Mouse (Mus musculus) myocyte (in vitro differentiated cells): ENCODE results near the gene Bgn. TPM values are rescaled to one million over a fixed set of nuclear protein-coding genes. Genes with fewer than 3 reads are reported as not detected.

Source experiments
- H3K27me3 ChIP-seq: one replicate; pipeline ENCODE4 v1.6.1; 2011; ENCODE audit not compliant: control insufficient read depth, insufficient read depth, insufficient read length
- H3K36me3 ChIP-seq: one replicate; pipeline ENCODE4 v1.6.1; 2011; ENCODE audit not compliant: control insufficient read depth, insufficient read depth
- H3K4me2 ChIP-seq: one replicate; pipeline ENCODE4 v1.6.1; 2011; ENCODE audit warnings: low read depth, control low read depth
- H3K4me3 ChIP-seq: one replicate; pipeline ENCODE4 v1.5.1; 2011; ENCODE audit warnings: mild to moderate bottlenecking, control low read depth, moderate library complexity
- H3K79me2 ChIP-seq: one replicate; pipeline ENCODE4 v1.6.1; 2011; ENCODE audit not compliant: control insufficient read depth, insufficient read depth
- H3ac ChIP-seq: one replicate; pipeline ENCODE4 v1.6.1; 2011; ENCODE audit not compliant: control insufficient read depth, insufficient read length
- CEBPB ChIP-seq: IDR thresholded peaks from 2 replicates; pipeline ENCODE4 v1.6.1; 2011; ENCODE audit warnings: mild to moderate bottlenecking, moderate library complexity; ENCODE audit not compliant: poor library complexity, insufficient read depth, severe bottlenecking
- E2F4 ChIP-seq: IDR thresholded peaks from one replicate; pipeline ENCODE4 v1.6.1; 2011; ENCODE audit warnings: mild to moderate bottlenecking, control low read depth, moderate library complexity; ENCODE audit not compliant: insufficient read depth
- MAX ChIP-seq: IDR thresholded peaks from one replicate; pipeline ENCODE4 v1.6.1; 2011; ENCODE audit warnings: low read depth, mild to moderate bottlenecking, control low read depth
- MYOD1 ChIP-seq, 3 experiments: IDR thresholded peaks; one replicate each; pipeline ENCODE4 v1.6.1; 2011; ENCODE audit warnings: control low read depth in 2 of 3, low read depth in 2 of 3, mild to moderate bottlenecking in 2 of 3, moderate library complexity in 1 of 3; ENCODE audit not compliant: insufficient read length in 2 of 3, control insufficient read depth in 1 of 3
- MYOG ChIP-seq, 3 experiments: IDR thresholded peaks; one replicate each; pipeline ENCODE4 v1.6.1; 2011; ENCODE audit warnings: control low read depth in 2 of 3, low read depth in 2 of 3, mild to moderate bottlenecking in 2 of 3; ENCODE audit not compliant: insufficient read length in 2 of 3, control insufficient read depth in 1 of 3, insufficient read depth in 1 of 3
- POLR2A ChIP-seq: IDR thresholded peaks from one replicate; pipeline ENCODE4 v1.6.1; 2011; ENCODE audit warnings: low read depth, mild to moderate bottlenecking, control low read depth, moderate library complexity; ENCODE audit not compliant: insufficient read length
- POLR2AphosphoS2 ChIP-seq: IDR thresholded peaks from one replicate; pipeline ENCODE4 v1.6.1; 2011; ENCODE audit warnings: low read depth, control low read depth; ENCODE audit not compliant: insufficient read length
- REST ChIP-seq: IDR thresholded peaks from one replicate; pipeline ENCODE4 v1.6.1; 2011; ENCODE audit warnings: mild to moderate bottlenecking, control low read depth, moderate library complexity; ENCODE audit not compliant: insufficient read depth, insufficient read length
- SRF ChIP-seq: IDR thresholded peaks from one replicate; pipeline ENCODE4 v1.6.1; 2011; ENCODE audit warnings: low read depth; ENCODE audit not compliant: control insufficient read depth, insufficient read length
- TCF12 ChIP-seq: IDR thresholded peaks from one replicate; pipeline ENCODE4 v1.6.1; 2011; ENCODE audit warnings: mild to moderate bottlenecking, control low read depth; ENCODE audit not compliant: poor library complexity, insufficient read depth, severe bottlenecking
- TCF3 ChIP-seq: IDR thresholded peaks from one replicate; pipeline ENCODE4 v1.6.1; 2011; ENCODE audit warnings: low read depth, control low read depth; ENCODE audit not compliant: insufficient read length
- USF1 ChIP-seq: IDR thresholded peaks from one replicate; pipeline ENCODE4 v1.6.1; 2011; ENCODE audit warnings: low read depth, mild to moderate bottlenecking, control low read depth, moderate library complexity
- polyA plus RNA-seq: library from polyadenylated mRNA; unstranded; fragments of >200 nt; fragmentation: generic; extraction: Trizol; gene quantifications from one replicate; pipeline ENCODE4 v1.2.1, GENCODE M21; 2012; ENCODE audit warnings: missing spikeins

Gene Bgn
- polyA plus RNA-seq, 1 experiment: 1,139 TPM

- Histone ChIP-seq H3K27me3 (no peaks in the 10 kb centered on the region), H3K4me3 (no peak overlapping the region), H3K79me2 (no peaks in the 10 kb centered on the region), H3K4me2 (no peak overlapping the region), H3ac (no peak overlapping the region), H3K36me3 (no peaks in the 10 kb centered on the region)
- TF ChIP-seq MYOG (IDR thresholded peaks at IDR 0.05; ENCODE audit: control insufficient read depth in 1 of 3, insufficient read depth in 1 of 3, insufficient read length in 2 of 3, low read depth in 2 of 3) (no peak), TCF3 (no peak), POLR2AphosphoS2 (no peak), SRF (no peak), TCF12 (no peak), REST (no peak), USF1 (no peak), POLR2A (no peak), CEBPB (no peak), E2F4 (no peak), MYOD1 (IDR thresholded peaks at IDR 0.05; ENCODE audit: control insufficient read depth in 1 of 3, insufficient read length in 2 of 3, low read depth in 2 of 3) (no peak), MAX (no peak)
These were observed 25.8 kb downstream of the Bgn start for GRCm38 (mm10) chrX:73509209-73509608.

- H3K27me3 ChIP-seq: no peaks in the 10 kb centered on the region
- no peaks in the 10 kb centered on the region for H3K36me3 ChIP-seq
- H3K4me2 ChIP-seq: no peak overlapping the region
- H3K4me3 ChIP-seq: no peak overlapping the region
- H3ac ChIP-seq: no peak overlapping the region
- TF ChIP-seq E2F4 (no peak), MAX (no peak), MYOG (IDR thresholded peaks at IDR 0.05; ENCODE audit: control insufficient read depth in 1 of 3, insufficient read depth in 1 of 3, insufficient read length in 2 of 3, low read depth in 2 of 3) (no peak), SRF (no peak), REST (no peak), TCF12 (no peak), POLR2AphosphoS2 (no peak), POLR2A (no peak), TCF3 (no peak), MYOD1 (IDR thresholded peaks at IDR 0.05; ENCODE audit: control insufficient read depth in 1 of 3, insufficient read length in 2 of 3, low read depth in 2 of 3) (no peak)
- H3K79me2 ChIP-seq: no peaks in the 10 kb centered on the region
These were observed 29.5 kb downstream of the Bgn start for GRCm38 (mm10) chrX:73512904-73513303.

- TF ChIP-seq POLR2A (no peak), CEBPB (no peak), POLR2AphosphoS2 (no peak), E2F4 (no peak), REST (no peak), TCF3 (no peak), SRF (no peak), USF1 (no peak), MYOD1 (IDR thresholded peaks at IDR 0.05; ENCODE audit: control insufficient read depth in 1 of 3, insufficient read length in 2 of 3, low read depth in 2 of 3) (no peak), MAX (no peak), MYOG (IDR thresholded peaks at IDR 0.05; ENCODE audit: control insufficient read depth in 1 of 3, insufficient read depth in 1 of 3, insufficient read length in 2 of 3, low read depth in 2 of 3) (no peak), TCF12 (no peak)
- Histone ChIP-seq H3K27me3 (no peaks in the 10 kb centered on the region), H3K79me2 (no peaks in the 10 kb centered on the region), H3ac (no peak overlapping the region), H3K4me3 (no peak overlapping the region), H3K36me3 (no peaks in the 10 kb centered on the region), H3K4me2 (no peak overlapping the region)
These were observed 33.2 kb downstream of the Bgn start for GRCm38 (mm10) chrX:73516556-73516955.

GRCm38 (mm10) chrX:73517060-73517600 is 33.7 kb downstream of the Bgn start:
- Histone ChIP-seq H3ac (no peak overlapping the region), H3K27me3 (no peaks in the 10 kb centered on the region), H3K4me2 (no peak overlapping the region), H3K79me2 (no peaks in the 10 kb centered on the region), H3K4me3 (no peak overlapping the region), H3K36me3 (no peaks in the 10 kb centered on the region)
- TF ChIP-seq POLR2A (no peak), CEBPB (no peak), USF1 (no peak), MYOD1 (IDR thresholded peaks at IDR 0.05; ENCODE audit: control insufficient read depth in 1 of 3, insufficient read length in 2 of 3, low read depth in 2 of 3) (peak in 1 of 3 experiments; percentile 15), MYOG (IDR thresholded peaks at IDR 0.05; ENCODE audit: control insufficient read depth in 1 of 3, insufficient read depth in 1 of 3, insufficient read length in 2 of 3, low read depth in 2 of 3) (no peak), MAX (no peak), TCF3 (no peak), POLR2AphosphoS2 (no peak), REST (no peak)

- Histone ChIP-seq H3K79me2 (no peaks in the 10 kb centered on the region), H3ac (no peak overlapping the region), H3K36me3 (no peaks in the 10 kb centered on the region), H3K4me3 (no peak overlapping the region), H3K27me3 (no peaks in the 10 kb centered on the region), H3K4me2 (no peak overlapping the region)
- TF ChIP-seq SRF: no peak
These were observed 37.3 kb downstream of the Bgn start for GRCm38 (mm10) chrX:73520692-73521091.
